Mouse (Mus musculus) forebrain, embryonic 12.5 days (tissue): ENCODE measurements around the gene Axdnd1. TPM values are rescaled to one million over a fixed set of nuclear protein-coding genes. Genes with fewer than 3 reads are reported as not detected.

Experiments
- ATAC-seq: fragments of 200-750 bp; cut with Nextera tagmentation; 2 replicates; pipeline ENCODE4 v1.8.0; 2017; ENCODE audit warnings: moderate TSS enrichment; ENCODE audit not compliant: low FRiP score
- H3K27ac ChIP-seq: fragments of 300-500 bp; sonication (generic); 2 replicates; pipeline ENCODE4 v1.5.1; 2016; ENCODE audit warnings: mild to moderate bottlenecking
- H3K27me3 ChIP-seq: fragments of 300-500 bp; sonication (generic); 2 replicates; pipeline ENCODE4 v1.6.1; 2016; ENCODE audit warnings: mild to moderate bottlenecking
- H3K36me3 ChIP-seq: fragments of 300-500 bp; sonication (generic); replicated peaks from 2 replicates; pipeline ENCODE4 v1.6.1; 2016; ENCODE audit warnings: mild to moderate bottlenecking
- H3K4me1 ChIP-seq: fragments of 300-500 bp; sonication (generic); 2 replicates; pipeline ENCODE4 v1.6.1; 2016
- H3K4me2 ChIP-seq: fragments of 300-500 bp; sonication (generic); 2 replicates; pipeline ENCODE4 v1.6.1; 2016; ENCODE audit warnings: mild to moderate bottlenecking, moderate library complexity
- H3K4me3 ChIP-seq: fragments of 300-500 bp; sonication (generic); replicated peaks from 2 replicates; pipeline ENCODE4 v1.5.1; 2016; ENCODE audit warnings: mild to moderate bottlenecking
- H3K9ac ChIP-seq: fragments of 300-500 bp; sonication (generic); 2 replicates; pipeline ENCODE4 v1.6.1; 2016; ENCODE audit warnings: mild to moderate bottlenecking
- H3K9me3 ChIP-seq: fragments of 300-500 bp; sonication (generic); 2 replicates; pipeline ENCODE4 v1.6.1; 2016
- WGBS: fragments of 180-500 bp; shearing (Covaris S2); methylation state at CpG from one replicate; pipeline ENCODE4 v1.1.7; 2016; 5-methylcytosine and 5-hydroxymethylcytosine counted together
- polyA plus RNA-seq: library from polyadenylated mRNA; unstranded; fragments of >200 nt; fragmentation: Nextera tagmentation; extraction: Ambion mirVana; gene quantifications from 2 replicates; pipeline ENCODE4 v1.2.1, GENCODE M21; 2016

Axdnd1 gene
- polyA plus RNA-seq, 1 experiment from 2014 or later, result 0.19 TPM

DNA sequence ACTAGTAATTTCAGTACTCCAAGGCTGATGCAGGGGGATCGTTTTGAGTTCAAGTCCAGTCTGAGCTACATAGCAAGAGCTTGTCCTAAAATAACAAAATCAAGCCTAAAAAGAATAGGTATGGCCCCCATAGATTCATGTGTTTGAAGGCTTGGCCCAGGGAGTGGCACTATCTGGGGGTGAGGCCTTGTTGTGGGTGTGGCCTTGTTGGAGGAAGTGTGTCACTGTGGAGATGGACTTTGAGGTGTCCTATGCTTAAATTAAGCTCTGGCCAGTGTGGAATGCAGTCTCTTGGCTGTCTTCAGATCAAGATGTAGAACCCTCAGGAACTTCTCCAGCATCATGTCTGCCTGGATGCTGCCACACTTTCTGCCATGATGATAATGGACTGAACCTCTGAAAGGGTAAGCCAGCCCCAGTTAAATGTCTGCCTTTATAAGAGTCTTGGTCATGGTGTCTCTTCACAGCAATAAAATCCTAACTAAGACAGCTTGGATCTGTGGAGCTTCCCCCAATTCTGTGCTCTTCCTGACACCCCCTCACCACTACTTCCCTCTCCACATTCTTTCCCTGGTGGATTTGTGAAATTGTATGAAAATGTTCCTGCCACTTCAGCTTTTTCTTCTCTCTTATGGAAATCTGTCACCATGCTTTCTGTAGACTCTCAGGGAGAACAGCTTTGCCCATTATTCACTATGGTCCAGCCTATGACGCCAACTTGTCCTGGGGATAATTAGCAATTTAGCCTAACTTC lies 34.2 kb upstream of the Axdnd1 start:
- no peak overlapping the region for H3K27ac ChIP-seq
- no peaks in the 10 kb centered on the region for H3K27me3 ChIP-seq
- H3K9me3 ChIP-seq, result no peaks in the 10 kb centered on the region
- H3K4me3 ChIP-seq, result no peak overlapping the region
- H3K4me1 ChIP-seq, result peaks cover 5% of the 10 kb centered on the region
- H3K36me3 ChIP-seq, result no peaks in the 10 kb centered on the region
- no peak overlapping the region for H3K4me2 ChIP-seq
- no peak for ATAC-seq
- WGBS, result 83% methylated on average over 2 of the region's 2 CpGs
- no peak overlapping the region for H3K9ac ChIP-seq

DNA sequence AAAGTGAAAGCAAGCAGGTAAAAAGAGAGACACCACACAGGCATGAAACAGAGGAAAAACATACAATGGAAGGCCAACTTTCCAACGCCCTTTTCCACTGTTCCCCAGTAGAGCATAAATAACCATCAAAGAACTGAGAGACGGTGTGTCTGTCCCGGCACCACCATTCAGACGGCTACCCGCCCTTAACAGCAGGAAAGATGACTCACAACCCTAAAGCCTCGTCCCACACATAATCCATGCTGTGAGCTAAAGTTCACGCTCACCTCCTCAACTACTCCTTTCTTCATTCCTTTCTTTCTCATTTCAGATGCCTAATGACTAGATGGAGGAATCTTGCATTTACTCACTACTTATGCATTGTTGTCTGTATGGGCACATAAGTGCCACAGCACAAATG lies 33.4 kb upstream of the Axdnd1 start:
- no peaks in the 10 kb centered on the region for H3K36me3 ChIP-seq
- no peaks in the 10 kb centered on the region for H3K9me3 ChIP-seq
- H3K4me2 ChIP-seq, result no peak overlapping the region
- no peak overlapping the region for H3K27ac ChIP-seq
- H3K4me3 ChIP-seq, result no peak overlapping the region
- no peaks in the 10 kb centered on the region for H3K27me3 ChIP-seq
- ATAC-seq, result no peak
- H3K9ac ChIP-seq, result no peak overlapping the region
- peaks cover 7% of the 10 kb centered on the region for H3K4me1 ChIP-seq
- WGBS, result 77% methylated on average over 7 of the region's 7 CpGs

- Histone ChIP-seq H3K4me3 (no peak overlapping the region), H3K27ac (no peak overlapping the region), H3K9me3 (no peaks in the 10 kb centered on the region), H3K4me1 (peaks cover 7% of the 10 kb centered on the region), H3K36me3 (no peaks in the 10 kb centered on the region), H3K27me3 (no peaks in the 10 kb centered on the region), H3K9ac (no peak overlapping the region), H3K4me2 (no peak overlapping the region)
- 91% methylated on average over 10 of the region's 10 CpGs for WGBS
- no peak for ATAC-seq
Measured at GRCm38 (mm10) chr1:156453876-156454275, 32.9 kb upstream of the Axdnd1 start.

- Histone ChIP-seq H3K4me3 (no peak overlapping the region), H3K27ac (no peak overlapping the region), H3K9me3 (no peaks in the 10 kb centered on the region), H3K9ac (no peak overlapping the region), H3K27me3 (no peaks in the 10 kb centered on the region), H3K4me2 (no peak overlapping the region), H3K36me3 (no peaks in the 10 kb centered on the region), H3K4me1 (peaks cover 7% of the 10 kb centered on the region)
- whole genome bisulfite sequencing, result 37% methylated on average over 4 of the region's 4 CpGs
- no peak for ATAC-seq
Measured at GRCm38 (mm10) chr1:156450478-156450877, 29.5 kb upstream of the Axdnd1 start.

DNA sequence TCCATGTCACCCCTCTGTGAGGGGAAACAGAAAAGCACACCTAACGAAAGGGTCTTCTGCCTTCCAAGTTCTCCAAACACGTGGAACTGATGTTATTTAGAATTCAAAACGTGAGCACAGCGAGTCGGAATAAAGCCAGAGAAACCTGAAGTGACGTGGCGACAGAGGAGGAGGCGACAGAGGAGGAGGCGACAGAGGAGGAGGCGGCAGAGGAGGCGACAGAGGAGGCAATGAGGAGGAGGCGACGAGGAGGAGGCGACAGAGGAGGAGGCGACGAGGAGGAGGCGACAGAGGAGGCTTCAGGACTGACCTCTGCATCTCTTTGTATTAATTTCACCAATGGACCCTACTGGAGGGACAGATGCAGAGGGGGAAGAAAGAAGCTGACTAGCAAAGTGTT lies 28.7 kb upstream of the Axdnd1 start:
- peaks cover 7% of the 10 kb centered on the region for H3K4me1 ChIP-seq
- H3K9ac ChIP-seq, result no peak overlapping the region
- ATAC-seq, result no peak
- H3K36me3 ChIP-seq, result no peaks in the 10 kb centered on the region
- WGBS, result 76% methylated on average over 17 of the region's 17 CpGs
- no peak overlapping the region for H3K27ac ChIP-seq
- H3K4me3 ChIP-seq, result no peak overlapping the region
- H3K9me3 ChIP-seq, result no peaks in the 10 kb centered on the region
- H3K27me3 ChIP-seq, result no peaks in the 10 kb centered on the region
- H3K4me2 ChIP-seq, result no peak overlapping the region

DNA sequence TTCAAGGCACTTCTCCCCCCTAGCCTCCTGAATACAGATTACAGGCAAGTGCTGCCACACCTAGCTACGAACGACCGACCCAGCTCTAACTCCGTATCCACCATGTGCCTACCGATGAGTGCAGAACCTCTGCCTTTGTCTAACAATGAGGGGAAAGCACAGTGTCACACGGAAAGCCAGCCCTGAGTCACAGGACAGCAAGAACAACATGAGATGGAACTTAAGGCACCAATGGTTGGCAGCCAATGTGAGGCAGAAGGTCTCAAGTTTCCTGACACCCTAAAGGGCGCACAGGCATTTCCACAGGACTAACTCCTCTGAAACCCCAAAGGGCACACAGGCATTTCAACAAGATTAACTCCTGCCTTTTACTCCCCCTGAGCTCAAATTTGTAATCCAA lies 28.1 kb upstream of the Axdnd1 start:
- Histone ChIP-seq H3K36me3 (no peaks in the 10 kb centered on the region), H3K4me1 (peaks cover 7% of the 10 kb centered on the region), H3K27me3 (no peaks in the 10 kb centered on the region), H3K9me3 (no peaks in the 10 kb centered on the region), H3K27ac (no peak overlapping the region), H3K4me3 (no peak overlapping the region), H3K4me2 (no peak overlapping the region), H3K9ac (no peak overlapping the region)
- ATAC-seq, result no peak
- WGBS, result 85% methylated on average over 7 of the region's 7 CpGs

GRCm38 (mm10) chr1:156445049-156445448 lies 24.1 kb upstream of the Axdnd1 start:
- no peaks in the 10 kb centered on the region for H3K27me3 ChIP-seq
- H3K36me3 ChIP-seq, result peaks cover 4% of the 10 kb centered on the region
- no peaks in the 10 kb centered on the region for H3K9me3 ChIP-seq
- H3K9ac ChIP-seq, result no peak overlapping the region
- ATAC-seq, result no peak
- no peak overlapping the region for H3K4me3 ChIP-seq
- H3K27ac ChIP-seq, result no peak overlapping the region
- H3K4me2 ChIP-seq, result no peak overlapping the region
- 53% methylated on average over 1 of the region's 1 CpGs for WGBS
- peaks cover under 1% of the 10 kb centered on the region; the same call in 1 of the 2 replicates for H3K4me1 ChIP-seq

DNA sequence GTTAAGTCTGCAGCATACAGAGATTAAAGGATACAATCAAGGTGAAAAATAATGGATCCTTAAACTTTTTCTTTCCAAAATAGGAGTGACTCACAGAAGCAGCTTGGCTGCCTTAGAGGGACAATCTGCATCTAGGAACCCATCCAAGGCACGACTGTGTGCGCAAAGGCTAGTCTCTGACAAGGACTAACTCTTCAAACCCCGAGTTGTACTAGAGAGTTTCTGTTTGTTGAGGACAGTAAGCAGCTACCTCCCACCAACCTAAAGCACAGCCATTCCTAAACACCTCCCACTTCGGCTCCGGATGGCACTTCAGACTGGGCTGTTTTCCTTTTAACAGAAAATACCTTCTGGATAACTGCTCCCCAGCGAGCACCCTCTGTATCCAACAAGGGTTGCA lies 21.8 kb upstream of the Axdnd1 start:
- Histone ChIP-seq H3K4me2 (no peak overlapping the region), H3K9me3 (no peaks in the 10 kb centered on the region), H3K36me3 (peaks cover 15% of the 10 kb centered on the region), H3K27me3 (no peaks in the 10 kb centered on the region), H3K9ac (no peak overlapping the region), H3K4me1 (no peaks in the 10 kb centered on the region; the same call in 1 of the 2 replicates), H3K4me3 (no peak overlapping the region), H3K27ac (no peak overlapping the region)
- no peak for ATAC-seq
- 86% methylated on average over 6 of the region's 6 CpGs for WGBS

GRCm38 (mm10) chr1:156442266-156442665 lies 21.3 kb upstream of the Axdnd1 start:
- 91% methylated on average over 12 of the region's 12 CpGs for WGBS
- ATAC-seq, result no peak
- Histone ChIP-seq H3K27me3 (no peaks in the 10 kb centered on the region), H3K4me3 (no peak overlapping the region), H3K36me3 (peaks cover 18% of the 10 kb centered on the region), H3K4me2 (no peak overlapping the region), H3K4me1 (no peaks in the 10 kb centered on the region; the same call in 1 of the 2 replicates), H3K9me3 (no peaks in the 10 kb centered on the region), H3K9ac (no peak overlapping the region), H3K27ac (no peak overlapping the region)

DNA sequence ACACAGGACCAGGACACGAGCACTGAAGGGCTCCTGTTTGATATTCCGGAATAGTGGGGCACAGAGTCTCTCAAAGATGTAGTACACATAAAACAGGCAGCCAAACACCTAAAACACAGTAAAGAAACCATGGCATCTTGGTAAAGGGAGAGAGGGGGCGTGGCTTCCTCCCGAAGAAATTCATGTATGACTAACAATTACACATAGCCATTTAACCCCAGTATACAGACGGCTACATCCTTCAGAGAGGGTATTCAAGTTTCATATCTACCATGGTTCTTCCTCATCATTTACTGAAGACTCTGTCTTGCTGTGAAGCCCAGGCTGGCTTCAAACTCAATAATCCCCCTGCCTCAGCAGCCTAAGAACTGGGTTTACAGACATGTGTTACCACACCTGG lies 16.8 kb upstream of the Axdnd1 start:
- no peak for ATAC-seq
- 90% methylated on average over 5 of the region's 5 CpGs for WGBS
- Histone ChIP-seq H3K4me3 (no peak overlapping the region), H3K27me3 (no peaks in the 10 kb centered on the region), H3K4me1 (no peaks in the 10 kb centered on the region), H3K36me3 (peaks cover 44% of the 10 kb centered on the region), H3K4me2 (no peak overlapping the region), H3K9me3 (no peaks in the 10 kb centered on the region), H3K9ac (no peak overlapping the region), H3K27ac (no peak overlapping the region)

DNA sequence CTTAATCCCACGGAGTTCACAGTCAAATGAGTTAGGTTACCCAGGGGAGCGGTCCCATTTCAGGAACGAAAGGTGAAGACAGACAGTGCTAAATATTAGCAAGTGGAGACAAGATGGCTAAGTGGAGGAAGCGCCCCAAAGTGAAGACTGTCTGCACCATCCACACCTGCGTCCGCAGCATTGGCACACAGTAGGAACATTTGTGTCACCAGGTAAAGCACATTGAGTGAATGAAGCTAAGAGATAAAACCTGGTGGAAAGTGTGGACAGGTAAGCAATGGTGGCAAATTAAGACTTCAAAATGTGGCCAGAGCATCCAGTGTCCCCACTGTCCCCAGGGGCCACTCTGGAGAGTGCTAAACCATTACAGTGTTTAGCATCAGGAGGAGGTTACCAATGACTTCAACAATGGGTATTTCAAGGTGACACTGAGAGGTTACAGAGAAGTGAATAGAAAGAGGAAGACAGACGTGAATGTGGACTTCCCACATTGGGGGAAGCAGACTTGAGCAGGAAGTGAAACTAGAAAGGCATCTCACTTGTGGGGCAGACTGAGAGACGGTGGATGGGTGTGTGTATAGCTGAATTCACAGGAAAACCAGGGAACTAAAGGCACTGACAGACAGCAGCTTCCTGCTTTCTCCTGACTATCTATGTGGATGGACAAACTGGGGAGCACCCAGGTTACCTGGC lies 16.2 kb upstream of the Axdnd1 start:
- H3K4me2 ChIP-seq, result no peak overlapping the region
- ATAC-seq, result no peak
- H3K9me3 ChIP-seq, result no peaks in the 10 kb centered on the region
- H3K27ac ChIP-seq, result no peak overlapping the region
- no peak overlapping the region for H3K4me3 ChIP-seq
- H3K4me1 ChIP-seq, result no peaks in the 10 kb centered on the region
- no peak overlapping the region for H3K9ac ChIP-seq
- H3K27me3 ChIP-seq, result no peaks in the 10 kb centered on the region
- WGBS, result 96% methylated on average over 8 of the region's 8 CpGs
- H3K36me3 ChIP-seq, result peaks cover 49% of the 10 kb centered on the region

DNA sequence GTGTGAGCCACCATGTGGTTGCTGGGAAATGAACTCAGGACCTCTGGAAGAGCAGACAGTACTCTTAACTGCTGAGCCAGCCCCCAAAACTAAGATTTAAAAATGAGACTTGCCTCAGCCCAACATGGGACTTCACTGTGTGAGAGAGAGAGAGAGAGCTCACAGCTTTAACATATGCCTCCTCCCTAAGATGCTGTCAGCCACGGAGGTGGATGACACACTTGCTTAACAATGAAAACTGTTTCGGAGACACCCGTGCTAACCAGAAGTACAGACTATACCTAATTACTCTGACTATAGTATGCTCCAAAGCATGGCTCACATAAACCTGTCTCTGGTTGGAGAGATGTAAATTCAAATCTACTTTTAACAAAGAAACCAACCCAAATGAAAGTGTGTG lies 12.5 kb upstream of the Axdnd1 start:
- Histone ChIP-seq H3K4me3 (no peak overlapping the region), H3K27me3 (no peaks in the 10 kb centered on the region), H3K9me3 (no peaks in the 10 kb centered on the region), H3K4me1 (no peaks in the 10 kb centered on the region), H3K9ac (no peak overlapping the region), H3K4me2 (no peak overlapping the region), H3K36me3 (peaks cover 63% of the 10 kb centered on the region), H3K27ac (no peak overlapping the region)
- ATAC-seq, result no peak
- 94% methylated on average over 3 of the region's 3 CpGs for whole genome bisulfite sequencing

DNA sequence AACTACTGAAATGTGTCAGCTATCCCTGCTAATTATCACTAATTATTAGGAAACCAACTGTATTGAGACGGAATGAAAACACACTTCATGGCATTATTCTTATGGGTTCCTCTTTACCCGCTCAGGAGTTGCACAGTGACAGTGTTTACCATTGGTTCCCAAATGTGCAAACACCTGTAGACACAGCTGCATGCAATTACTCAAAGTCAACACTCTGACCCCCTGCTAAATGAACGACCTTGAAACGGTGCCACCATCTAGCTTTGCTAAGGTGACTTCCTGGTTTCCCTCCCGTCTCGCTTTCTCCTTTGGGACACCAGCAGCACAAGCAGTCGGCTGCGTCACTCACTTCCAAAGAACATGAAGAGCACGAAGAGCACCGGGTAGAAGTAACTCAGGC lies 11.5 kb upstream of the Axdnd1 start:
- Histone ChIP-seq H3K4me1 (no peaks in the 10 kb centered on the region), H3K27me3 (no peaks in the 10 kb centered on the region), H3K36me3 (peaks cover 59% of the 10 kb centered on the region), H3K9ac (no peak overlapping the region), H3K9me3 (no peaks in the 10 kb centered on the region), H3K27ac (no peak overlapping the region), H3K4me3 (no peak overlapping the region), H3K4me2 (no peak overlapping the region)
- WGBS, result 90% methylated on average over 10 of the region's 10 CpGs
- ATAC-seq, result no peak
